Mouse (Mus musculus) embryonic facial prominence, embryonic 11.5 days (tissue): ENCODE data around the gene Tmcc2. TPM values are rescaled to one million over a fixed set of nuclear protein-coding genes. Genes with fewer than 3 reads are reported as not detected.
"Not testable (repeated sequence)": the region's sequence is repeated elsewhere in the genome, so short reads cannot be mapped to it uniquely, and the experiment has no call there.

Source experiments
- ATAC-seq: fragments of 200-750 bp; cut with Nextera tagmentation; replicated peaks from 2 replicates; pipeline ENCODE4 v1.8.0; 2017; ENCODE audit warnings: low read depth; ENCODE audit not compliant: insufficient number of reproducible peaks, low FRiP score, low TSS enrichment
- DNase-seq: peaks from one replicate; pipeline ENCODE4 v3.0.0-alpha.2; 2015; ENCODE audit warnings: low spot score
- H3K27ac ChIP-seq: fragments of 300-500 bp; sonication (generic); replicated peaks from 2 replicates; pipeline ENCODE4 v1.5.1; 2014; ENCODE audit warnings: mild to moderate bottlenecking, low read depth, low read length, control low read depth
- H3K27me3 ChIP-seq: fragments of 300-500 bp; sonication (generic); 2 replicates; pipeline ENCODE4 v1.6.1; 2014; ENCODE audit warnings: mild to moderate bottlenecking, low read length, moderate library complexity, mixed read lengths; ENCODE audit not compliant: control insufficient read depth, insufficient read depth
- H3K36me3 ChIP-seq: fragments of 300-500 bp; sonication (generic); replicated peaks from 2 replicates; pipeline ENCODE4 v1.6.1; 2014; ENCODE audit warnings: low read depth, mild to moderate bottlenecking, low read length, moderate library complexity, mixed read lengths; ENCODE audit not compliant: control insufficient read depth, insufficient read depth
- H3K4me1 ChIP-seq: fragments of 300-500 bp; sonication (generic); 2 replicates; pipeline ENCODE4 v1.6.1; 2014; ENCODE audit warnings: low read length, mixed read lengths; ENCODE audit not compliant: control insufficient read depth, insufficient read depth
- H3K4me2 ChIP-seq: fragments of 300-500 bp; sonication (generic); 2 replicates; pipeline ENCODE4 v1.6.1; 2014; ENCODE audit warnings: low read depth, mild to moderate bottlenecking, control low read depth, low read length, moderate library complexity
- H3K4me3 ChIP-seq: fragments of 300-500 bp; sonication (generic); 2 replicates; pipeline ENCODE4 v1.5.1; 2014; ENCODE audit warnings: low read depth, low read length, control low read depth
- H3K9ac ChIP-seq: fragments of 300-500 bp; sonication (generic); replicated peaks from 2 replicates; pipeline ENCODE4 v1.6.1; 2014; ENCODE audit warnings: mild to moderate bottlenecking, control low read depth, low read length
- H3K9me3 ChIP-seq: fragments of 300-500 bp; sonication (generic); replicated peaks from 2 replicates; pipeline ENCODE4 v1.6.1; 2016; ENCODE audit warnings: mild to moderate bottlenecking, low read length, inconsistent platforms, mixed read lengths; ENCODE audit not compliant: control insufficient read depth
- WGBS: fragments of 180-500 bp; shearing (Covaris S2); extraction: QIAGEN DNeasy Blood & Tissue Kit; methylation state at CpG from one replicate; pipeline ENCODE4 v1.1.7; 2014; 5-methylcytosine and 5-hydroxymethylcytosine counted together
- polyA plus RNA-seq: library from polyadenylated mRNA; unstranded; fragments of >200 nt; fragmentation: Nextera tagmentation; extraction: Ambion mirVana; gene quantifications from 2 replicates; pipeline ENCODE4 v1.2.1, GENCODE M21; 2014

Tmcc2 gene
- polyA plus RNA-seq, 1 experiment from 2014 or later = 6.8 TPM

DNA sequence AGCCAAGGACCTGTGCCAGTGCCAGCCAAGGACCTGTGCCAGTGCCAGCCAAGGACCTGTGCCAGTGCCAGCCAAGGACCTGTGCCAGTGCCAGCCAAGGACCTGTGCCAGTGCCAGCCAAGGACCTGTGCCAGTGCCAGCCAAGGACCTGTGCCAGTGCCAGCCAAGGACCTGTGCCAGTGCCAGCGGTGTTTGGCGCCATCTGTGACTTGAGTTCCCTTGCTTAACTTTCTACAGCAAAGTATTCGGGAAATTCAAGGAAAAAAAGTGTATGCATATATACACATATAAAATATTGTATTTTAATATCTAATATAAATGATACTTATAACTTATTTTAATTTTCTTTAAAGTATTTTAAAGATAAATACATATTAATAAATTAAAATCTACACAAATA lies 41.5 kb downstream of the Tmcc2 start:
- H3K36me3 ChIP-seq, ATAC-seq, H3K9ac ChIP-seq, DNase-seq, H3K27ac ChIP-seq, H3K4me3 ChIP-seq, H3K4me1 ChIP-seq, H3K27me3 ChIP-seq, H3K4me2 ChIP-seq, H3K9me3 ChIP-seq: not testable (repeated sequence)
- WGBS = 90% methylated on average over 3 of the region's 3 CpGs

DNA sequence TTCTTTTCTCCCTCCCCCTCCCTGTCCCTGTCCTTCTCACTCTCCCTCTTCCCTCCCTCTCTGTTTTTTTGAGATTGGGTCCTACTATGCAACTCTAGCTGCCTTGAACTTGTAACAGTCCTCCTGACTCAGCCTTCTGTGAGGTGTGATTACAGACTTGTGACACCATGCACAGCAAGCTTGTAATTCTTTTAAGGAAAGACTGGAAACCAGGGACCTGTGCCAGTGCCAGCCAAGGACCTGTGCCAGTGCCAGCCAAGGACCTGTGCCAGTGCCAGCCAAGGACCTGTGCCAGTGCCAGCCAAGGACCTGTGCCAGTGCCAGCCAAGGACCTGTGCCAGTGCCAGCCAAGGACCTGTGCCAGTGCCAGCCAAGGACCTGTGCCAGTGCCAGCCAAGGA lies 42.0 kb downstream of the Tmcc2 start:
- not testable (repeated sequence) for H3K27ac ChIP-seq, DNase-seq, H3K9me3 ChIP-seq, H3K4me3 ChIP-seq, H3K27me3 ChIP-seq, H3K4me1 ChIP-seq, H3K9ac ChIP-seq, ATAC-seq, H3K36me3 ChIP-seq, H3K4me2 ChIP-seq

DNA sequence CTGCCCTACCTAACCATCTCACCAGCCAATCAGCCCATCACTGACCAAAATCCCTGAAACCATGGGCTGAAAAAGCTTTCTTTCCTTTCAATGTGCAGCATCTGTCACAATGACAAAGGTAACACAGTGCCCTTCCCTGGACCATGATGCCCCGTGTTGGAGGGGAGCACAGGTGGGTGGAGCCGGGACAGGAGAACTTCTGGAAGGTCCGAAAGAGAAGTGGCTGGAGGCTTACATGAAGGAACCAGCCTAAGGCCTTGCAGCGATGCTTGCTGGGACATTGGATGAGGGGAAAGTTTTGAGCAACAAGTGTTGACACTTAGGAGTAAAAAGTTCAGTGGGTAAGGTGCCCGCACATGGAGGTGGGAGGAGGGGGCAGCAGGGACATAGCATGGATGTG lies 42.7 kb downstream of the Tmcc2 start:
- DNase-seq (no peak), ATAC-seq (no peak)
- Histone ChIP-seq H3K27ac (no peak overlapping the region), H3K27me3 (no peaks in the 10 kb centered on the region), H3K4me1 (no peaks in the 10 kb centered on the region), H3K4me2 (no peak overlapping the region), H3K36me3 (no peaks in the 10 kb centered on the region), H3K9me3 (no peaks in the 10 kb centered on the region), H3K9ac (no peak overlapping the region), H3K4me3 (no peak overlapping the region)
- WGBS = 74% methylated on average over 5 of the region's 5 CpGs

DNA sequence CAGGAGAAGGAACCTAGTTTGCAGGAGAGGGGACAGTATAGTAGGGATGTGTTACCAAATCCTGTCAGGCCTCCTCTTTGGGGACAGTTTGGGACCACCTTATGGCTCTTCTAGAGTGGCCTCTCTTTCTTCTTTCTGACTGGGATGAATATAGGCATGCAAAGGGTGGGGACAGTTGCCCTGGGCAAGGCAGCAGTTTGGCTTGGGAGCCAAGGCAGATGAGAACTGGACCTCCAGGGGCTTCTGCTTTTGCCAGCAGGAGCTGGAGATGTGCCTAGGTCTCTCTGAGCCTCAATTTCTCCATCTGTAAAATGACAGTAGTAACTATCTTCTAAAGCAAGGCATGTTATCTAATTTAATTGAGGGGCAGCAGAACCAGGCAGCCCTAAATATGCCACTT lies 44.1 kb downstream of the Tmcc2 start:
- no peaks in the 10 kb centered on the region for H3K4me1 ChIP-seq
- H3K9ac ChIP-seq = no peak overlapping the region
- ATAC-seq (no peak), DNase-seq (no peak)
- H3K27me3 ChIP-seq = no peaks in the 10 kb centered on the region
- no peaks in the 10 kb centered on the region for H3K9me3 ChIP-seq
- H3K36me3 ChIP-seq = no peaks in the 10 kb centered on the region
- H3K4me3 ChIP-seq = no peak overlapping the region
- H3K4me2 ChIP-seq = no peak overlapping the region
- no peak overlapping the region for H3K27ac ChIP-seq

DNA sequence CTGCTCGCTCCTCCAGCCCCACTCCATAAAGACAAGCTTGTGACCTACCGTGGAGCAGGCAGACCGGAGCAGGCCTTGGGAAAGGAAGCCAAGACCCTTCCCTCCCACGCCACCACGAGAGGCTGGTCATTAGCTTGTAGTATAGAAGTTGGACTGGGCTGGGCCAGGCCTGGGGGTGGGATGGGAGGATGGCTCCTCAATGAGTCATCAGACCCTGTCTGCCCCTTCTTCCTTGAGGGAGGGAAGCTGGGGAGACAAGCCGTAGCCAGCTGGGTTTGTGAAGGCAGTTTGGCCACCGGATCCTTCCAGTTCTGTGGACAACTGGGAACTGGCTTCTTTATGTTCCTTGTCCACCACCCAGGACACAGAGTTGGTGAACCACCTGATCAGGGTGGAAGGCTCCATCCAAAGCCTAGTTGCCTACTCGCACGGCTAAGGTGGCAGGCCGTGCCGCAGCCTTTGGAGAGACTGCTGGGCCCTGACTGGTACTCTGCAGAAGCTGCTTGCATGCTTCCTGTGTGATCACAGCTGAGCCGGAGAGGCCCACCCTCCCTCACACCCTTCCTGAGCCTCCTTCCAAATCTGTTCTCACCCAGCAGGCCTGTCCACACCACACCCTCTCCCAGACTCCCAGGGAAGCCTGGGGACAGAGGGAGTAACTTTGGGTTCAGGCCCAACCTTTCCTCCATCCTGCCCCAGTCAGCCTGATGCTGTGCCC lies 44.8 kb downstream of the Tmcc2 start:
- ATAC-seq = no peak
- Histone ChIP-seq H3K27ac (no peak overlapping the region), H3K9ac (no peak overlapping the region), H3K4me3 (no peak overlapping the region), H3K9me3 (no peaks in the 10 kb centered on the region), H3K4me1 (no peaks in the 10 kb centered on the region), H3K36me3 (no peaks in the 10 kb centered on the region), H3K4me2 (no peak overlapping the region), H3K27me3 (no peaks in the 10 kb centered on the region)
- 81% methylated on average over 12 of the region's 12 CpGs for WGBS
- no peak for DNase-seq

DNA sequence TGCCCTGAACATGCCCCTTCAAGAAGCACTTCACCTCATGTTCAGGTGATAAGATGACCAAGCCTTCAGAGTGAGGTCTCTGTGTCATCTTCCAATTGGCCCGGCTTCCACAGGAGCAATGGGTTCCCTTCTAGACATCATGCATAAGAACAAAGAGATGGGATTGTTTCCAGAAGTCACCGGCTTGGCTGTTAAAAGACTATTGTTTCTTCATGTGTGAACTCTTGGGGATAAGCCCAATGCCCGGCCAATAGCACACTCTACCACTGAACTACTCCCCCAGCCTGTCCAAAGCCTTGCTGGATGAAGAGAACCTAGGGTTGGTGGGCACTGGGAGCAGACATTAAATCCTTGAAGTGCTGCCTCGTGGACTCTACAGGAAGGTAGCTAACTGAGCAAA lies 45.6 kb downstream of the Tmcc2 start:
- no peak for ATAC-seq
- Histone ChIP-seq H3K27ac (no peak overlapping the region), H3K27me3 (no peaks in the 10 kb centered on the region), H3K9ac (no peak overlapping the region), H3K4me2 (no peak overlapping the region), H3K4me3 (no peak overlapping the region), H3K4me1 (no peaks in the 10 kb centered on the region), H3K36me3 (no peaks in the 10 kb centered on the region), H3K9me3 (no peaks in the 10 kb centered on the region)
- 88% methylated on average over 4 of the region's 4 CpGs for WGBS
- DNase-seq = no peak

DNA sequence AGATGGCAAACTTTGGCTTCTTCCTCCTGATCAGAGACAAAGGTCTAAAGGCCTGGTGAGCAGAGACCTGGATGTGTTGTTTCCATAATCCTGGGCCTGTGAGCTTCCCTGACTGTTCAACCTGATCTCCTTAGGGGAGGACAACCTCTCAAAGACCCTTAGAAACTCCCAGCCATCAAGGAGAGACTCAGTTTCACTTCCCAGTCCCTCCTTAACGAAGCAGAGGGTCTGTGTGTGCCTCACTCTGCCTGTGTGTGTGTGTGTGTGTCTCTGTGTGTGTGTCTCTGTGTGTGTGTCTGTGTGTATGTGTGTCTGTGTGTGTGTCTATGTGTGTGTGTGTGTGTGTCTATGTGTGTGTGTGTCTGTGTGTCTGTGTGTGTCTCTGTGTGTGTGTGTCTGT lies 47.4 kb downstream of the Tmcc2 start:
- H3K27ac ChIP-seq = no peak overlapping the region
- H3K9ac ChIP-seq = no peak overlapping the region
- ATAC-seq (no peak), DNase-seq (no peak)
- no peaks in the 10 kb centered on the region for H3K4me1 ChIP-seq
- no peaks in the 10 kb centered on the region for H3K27me3 ChIP-seq
- no peaks in the 10 kb centered on the region for H3K36me3 ChIP-seq
- no peak overlapping the region for H3K4me2 ChIP-seq
- 93% methylated on average over 1 of the region's 1 CpGs for WGBS
- H3K9me3 ChIP-seq = no peaks in the 10 kb centered on the region
- no peak overlapping the region for H3K4me3 ChIP-seq

DNA sequence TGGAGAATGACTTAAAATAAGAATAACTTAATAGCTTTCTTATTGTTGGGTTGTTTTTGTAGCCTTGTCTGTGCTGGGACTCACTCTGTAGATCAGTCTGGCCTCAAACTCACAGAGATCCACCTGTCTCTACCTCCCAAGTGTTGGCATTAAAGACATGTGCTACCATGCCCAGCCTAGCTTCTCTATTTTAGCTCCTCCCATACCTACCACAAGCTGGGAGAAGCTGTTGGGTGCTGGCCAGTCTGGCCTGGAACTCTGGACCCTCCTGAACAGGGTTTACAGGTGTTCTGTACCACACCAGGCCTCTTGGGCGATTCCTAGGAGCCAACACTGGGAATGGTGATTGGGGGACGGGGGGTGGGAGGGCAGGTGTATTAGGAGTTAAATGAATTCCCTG lies 47.9 kb downstream of the Tmcc2 start:
- H3K4me2 ChIP-seq = no peak overlapping the region
- no peaks in the 10 kb centered on the region for H3K9me3 ChIP-seq
- DNase-seq (no peak), ATAC-seq (no peak)
- no peak overlapping the region for H3K9ac ChIP-seq
- H3K36me3 ChIP-seq = no peaks in the 10 kb centered on the region
- 83% methylated on average over 2 of the region's 2 CpGs for WGBS
- H3K4me3 ChIP-seq = no peak overlapping the region
- H3K27me3 ChIP-seq = no peaks in the 10 kb centered on the region
- no peak overlapping the region for H3K27ac ChIP-seq
- H3K4me1 ChIP-seq = no peaks in the 10 kb centered on the region
